Mouse (Mus musculus) embryonic facial prominence, embryonic 13.5 days (tissue): Measurements from ENCODE around the gene Nrg4. TPM values are rescaled to one million over a fixed set of nuclear protein-coding genes. Genes with fewer than 3 reads are reported as not detected.

ENCODE experiments used
- ATAC-seq: fragments of 200-750 bp; cut with Nextera tagmentation; 2 replicates; pipeline ENCODE4 v1.8.0; 2017; ENCODE audit warnings: low read depth; ENCODE audit not compliant: insufficient number of reproducible peaks, insufficient read depth, low FRiP score, low TSS enrichment
- H3K27ac ChIP-seq: fragments of 300-500 bp; sonication (generic); 2 replicates; pipeline ENCODE4 v1.5.1; 2015; ENCODE audit warnings: moderate library complexity, mild to moderate bottlenecking, inconsistent platforms
- H3K27me3 ChIP-seq: fragments of 300-500 bp; sonication (generic); 2 replicates; pipeline ENCODE4 v1.6.1; 2015; ENCODE audit warnings: mild to moderate bottlenecking, inconsistent platforms
- H3K36me3 ChIP-seq: fragments of 300-500 bp; sonication (generic); 2 replicates; pipeline ENCODE4 v1.6.1; 2015; ENCODE audit warnings: mild to moderate bottlenecking, inconsistent platforms
- H3K4me1 ChIP-seq: fragments of 300-500 bp; sonication (generic); 2 replicates; pipeline ENCODE4 v1.6.1; 2015; ENCODE audit warnings: inconsistent platforms
- H3K4me2 ChIP-seq: fragments of 300-500 bp; sonication (generic); 2 replicates; pipeline ENCODE4 v1.6.1; 2015; ENCODE audit warnings: moderate library complexity, mild to moderate bottlenecking, inconsistent platforms
- H3K4me3 ChIP-seq: fragments of 300-500 bp; sonication (generic); 2 replicates; pipeline ENCODE4 v1.5.1; 2015; ENCODE audit warnings: mild to moderate bottlenecking, inconsistent platforms
- H3K9ac ChIP-seq: fragments of 300-500 bp; sonication (generic); 2 replicates; pipeline ENCODE4 v1.6.1; 2015; ENCODE audit warnings: mild to moderate bottlenecking, inconsistent platforms
- H3K9me3 ChIP-seq: fragments of 300-500 bp; sonication (generic); 2 replicates; pipeline ENCODE4 v1.6.1; 2016; ENCODE audit warnings: inconsistent platforms
- WGBS: fragments of 180-500 bp; shearing (Covaris S2); methylation state at CpG from one replicate; pipeline ENCODE4 v1.1.7; 2015; ENCODE audit warnings: mixed read lengths; 5-methylcytosine and 5-hydroxymethylcytosine counted together
- polyA plus RNA-seq: library from polyadenylated mRNA; unstranded; fragments of >200 nt; fragmentation: Nextera tagmentation; extraction: Ambion mirVana; gene quantifications from 2 replicates; pipeline ENCODE4 v1.2.1, GENCODE M21; 2015

Nrg4 gene
- polyA plus RNA-seq, 1 experiment from 2014 or later: 1.5 TPM

DNA sequence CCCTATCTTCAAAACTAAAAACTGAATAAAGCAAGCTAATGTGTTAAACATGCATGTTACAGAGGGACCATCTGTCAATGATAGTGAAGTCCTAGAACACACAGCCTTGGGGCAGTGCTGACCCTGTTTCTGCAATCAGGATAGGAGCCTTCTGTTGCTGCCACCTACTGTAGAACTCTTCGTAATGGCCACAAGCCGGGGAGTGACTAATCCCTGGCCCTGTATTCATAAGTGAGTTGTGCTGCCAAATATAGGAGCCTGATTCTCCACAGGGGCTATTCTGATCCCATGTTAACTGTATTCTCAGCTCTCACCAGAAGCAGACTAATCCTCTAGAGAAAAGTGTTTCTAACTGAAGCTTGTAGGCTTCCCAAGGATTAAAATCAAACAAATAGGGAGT lies 127.3 kb downstream of the Nrg4 start:
- ATAC-seq: no peak

DNA sequence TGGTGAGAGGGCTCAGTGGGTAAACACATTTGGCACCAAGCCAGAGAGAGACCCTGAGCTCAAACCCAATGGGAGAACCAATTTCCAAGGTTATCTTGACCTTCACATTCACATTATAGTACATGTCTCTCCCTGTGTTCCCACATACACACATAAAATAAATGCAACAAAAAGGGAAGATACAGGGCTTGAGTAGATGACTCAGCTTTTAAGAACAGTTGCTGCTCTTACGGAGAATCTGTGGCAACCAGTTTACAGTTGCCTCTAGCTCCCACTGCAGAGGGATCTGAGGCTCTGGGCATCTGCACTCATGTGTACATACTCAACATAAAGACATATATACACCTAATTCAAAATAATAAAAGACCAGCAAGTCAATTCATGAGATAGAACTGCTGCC lies 128.4 kb downstream of the Nrg4 start:
- ATAC-seq: no peak
- Histone ChIP-seq H3K36me3 (peaks cover 40% of the 10 kb centered on the region), H3K4me1 (no peaks in the 10 kb centered on the region), H3K9me3 (no peaks in the 10 kb centered on the region), H3K9ac (no peak overlapping the region), H3K27me3 (no peaks in the 10 kb centered on the region), H3K27ac (no peak overlapping the region), H3K4me3 (no peak overlapping the region), H3K4me2 (no peak overlapping the region)
- WGBS: 95% methylated on average over 1 of the region's 1 CpGs

More for the DNA sequence above, 127.3 kb downstream of the Nrg4 start:
- Histone ChIP-seq H3K27ac (no peak overlapping the region), H3K9me3 (no peaks in the 10 kb centered on the region), H3K4me2 (no peak overlapping the region), H3K36me3 (peaks cover 41% of the 10 kb centered on the region), H3K4me1 (no peaks in the 10 kb centered on the region), H3K27me3 (no peaks in the 10 kb centered on the region), H3K9ac (no peak overlapping the region), H3K4me3 (no peak overlapping the region)
- WGBS: 83% methylated on average over 2 of the region's 2 CpGs

DNA sequence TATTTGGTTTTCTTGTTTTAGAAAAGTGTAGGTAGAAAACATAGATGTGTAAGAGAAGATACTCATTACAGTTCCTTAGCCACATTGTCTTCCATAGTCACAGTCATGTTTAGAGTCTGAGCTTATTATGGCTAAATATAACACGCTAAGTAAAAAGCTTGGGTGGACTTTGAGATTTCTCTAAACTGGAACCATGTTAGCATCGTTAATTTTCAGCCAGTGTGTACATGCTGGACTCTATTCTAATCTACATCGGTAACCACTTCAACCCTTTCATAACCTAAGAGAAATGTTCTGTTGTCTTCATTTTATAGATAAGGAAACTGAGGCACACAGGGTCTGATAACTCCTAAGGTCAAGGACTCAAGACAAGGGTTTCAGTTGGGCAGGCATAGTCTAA lies 130.8 kb downstream of the Nrg4 start:
- Histone ChIP-seq H3K27me3 (no peaks in the 10 kb centered on the region), H3K4me1 (no peaks in the 10 kb centered on the region), H3K4me3 (no peak overlapping the region), H3K9ac (no peak overlapping the region), H3K36me3 (peaks cover 31% of the 10 kb centered on the region), H3K4me2 (no peak overlapping the region), H3K27ac (no peak overlapping the region), H3K9me3 (no peaks in the 10 kb centered on the region)
- ATAC-seq: no peak
- 93% methylated on average over 3 of the region's 3 CpGs for WGBS

DNA sequence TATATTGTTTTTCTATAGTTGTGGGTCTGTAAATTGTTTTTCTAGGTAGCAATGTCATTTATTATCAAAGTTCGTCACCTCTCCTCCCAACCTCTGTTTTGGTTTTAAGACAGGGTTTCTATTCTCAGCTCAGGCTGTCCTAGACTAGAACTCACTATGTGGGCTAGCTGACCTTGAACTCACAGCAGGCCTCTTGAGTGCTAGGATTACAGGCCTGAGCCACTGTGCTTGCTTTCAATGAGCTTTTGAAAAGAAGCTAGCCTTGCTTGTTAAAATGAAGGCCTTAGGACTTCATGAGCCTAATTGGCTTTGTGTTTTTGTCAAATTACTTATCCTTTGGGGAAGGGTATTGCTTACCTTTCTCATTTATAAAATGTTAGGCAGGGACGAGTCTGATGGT lies 152.4 kb downstream of the Nrg4 start:
- no peaks in the 10 kb centered on the region for H3K9me3 ChIP-seq
- no peak overlapping the region for H3K27ac ChIP-seq
- no peak overlapping the region for H3K4me3 ChIP-seq
- no peak overlapping the region for H3K9ac ChIP-seq
- WGBS: 78% methylated on average over 2 of the region's 2 CpGs
- no peaks in the 10 kb centered on the region for H3K27me3 ChIP-seq
- no peak for ATAC-seq
- peaks cover 13% of the 10 kb centered on the region for H3K36me3 ChIP-seq
- H3K4me2 ChIP-seq: no peak overlapping the region
- 0 out of 2 replicates have a peak, but pooled peaks cover 3% of the 10 kb centered on the region for H3K4me1 ChIP-seq

DNA sequence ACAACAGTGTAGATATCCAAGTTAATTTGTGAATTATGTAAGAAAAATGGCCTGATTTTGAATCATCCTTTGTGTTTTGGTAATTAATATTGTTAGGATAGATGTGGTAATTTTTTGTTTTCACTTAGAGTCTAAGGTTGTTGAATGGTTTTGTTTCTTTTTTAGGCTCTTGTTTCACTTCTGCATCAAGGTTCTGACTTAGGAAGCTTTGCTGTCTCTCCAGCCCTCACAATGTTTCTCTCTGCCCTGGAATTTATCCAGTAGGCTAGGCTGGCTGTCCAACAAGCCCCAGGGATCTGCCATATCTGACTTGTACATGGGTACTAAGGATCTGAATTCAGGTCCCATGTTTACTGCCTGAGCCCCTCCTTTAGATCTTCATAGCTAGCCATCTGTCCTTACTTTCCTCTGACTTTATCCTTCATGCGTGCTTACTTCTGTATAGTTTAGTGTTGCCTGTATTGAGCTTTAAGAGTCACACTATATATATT lies 154.4 kb downstream of the Nrg4 start:
- Histone ChIP-seq H3K9me3 (no peaks in the 10 kb centered on the region), H3K36me3 (peaks cover 13% of the 10 kb centered on the region), H3K4me1 (0 out of 2 replicates have a peak, but pooled peaks cover 3% of the 10 kb centered on the region), H3K27ac (no peak overlapping the region), H3K27me3 (no peaks in the 10 kb centered on the region), H3K4me2 (no peak overlapping the region), H3K4me3 (no peak overlapping the region), H3K9ac (no peak overlapping the region)
- ATAC-seq: no peak
- 95% methylated on average over 1 of the region's 1 CpGs for WGBS

DNA sequence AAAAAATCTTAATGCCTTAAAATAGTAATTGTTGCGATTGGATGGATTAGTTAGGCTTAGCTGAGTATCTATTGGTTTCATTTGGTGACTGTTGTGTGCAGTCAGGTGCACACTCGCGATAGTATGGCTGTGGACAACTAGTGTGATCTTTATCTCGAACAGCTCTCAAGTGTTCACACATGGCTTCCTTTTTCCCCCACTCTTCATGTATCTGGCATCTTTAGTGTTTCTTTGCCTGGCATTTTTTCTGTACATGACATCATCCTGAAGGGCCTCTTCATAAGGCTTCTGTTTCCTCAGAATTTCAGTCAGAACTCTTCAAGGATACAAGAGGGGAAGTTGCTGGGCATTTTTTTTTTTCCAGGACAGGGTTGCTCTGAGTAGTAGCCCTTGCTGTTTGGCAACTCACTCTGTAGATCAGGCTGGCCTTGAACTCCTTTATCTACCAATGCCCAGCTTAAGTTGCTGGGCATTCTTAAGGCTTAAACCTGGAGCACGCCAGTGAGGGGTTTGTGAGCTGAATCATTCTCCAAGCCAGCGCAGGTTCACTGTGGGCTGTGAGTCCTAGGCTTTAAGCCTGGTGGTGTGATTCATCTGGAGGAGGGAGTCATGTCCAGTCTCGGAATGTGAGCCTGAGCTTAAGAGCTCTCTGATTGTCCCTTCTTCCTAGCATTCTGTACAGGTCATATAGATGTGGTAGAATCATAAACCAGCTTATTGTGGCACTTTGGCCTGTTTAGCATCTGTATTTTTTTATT lies 155.8 kb downstream of the Nrg4 start:
- peaks cover 13% of the 10 kb centered on the region for H3K36me3 ChIP-seq
- WGBS: 87% methylated on average over 7 of the region's 7 CpGs

More for the DNA sequence above, 155.8 kb downstream of the Nrg4 start:
- Histone ChIP-seq H3K4me3 (no peak overlapping the region), H3K9me3 (no peaks in the 10 kb centered on the region), H3K27me3 (no peaks in the 10 kb centered on the region), H3K4me1 (0 out of 2 replicates have a peak, but pooled peaks cover 3% of the 10 kb centered on the region), H3K27ac (no peak overlapping the region), H3K4me2 (no peak overlapping the region), H3K9ac (no peak overlapping the region)
- ATAC-seq: no peak

Other genes with a start within 250 kb of the Nrg4 start
- gene Ube2q2, start 178.0 kb downstream of the Nrg4 start, polyA plus RNA-seq: 35.9 and 37.3 TPM in 2 replicates
- gene Fbxo22, start 117.9 kb downstream of the Nrg4 start, polyA plus RNA-seq: 58.7 and 66.0 TPM in 2 replicates
- gene Tmem266, start 69 bp upstream of the Nrg4 start, polyA plus RNA-seq: 0.63 and 0.74 TPM in 2 replicates
- gene Etfa, start 185.4 kb upstream of the Nrg4 start, polyA plus RNA-seq: 176 and 189 TPM in 2 replicates
- gene Isl2, start 211.8 kb upstream of the Nrg4 start, polyA plus RNA-seq: 3.3 and 4.0 TPM in 2 replicates